Mouse (Mus musculus) stomach, embryonic 15.5 days (tissue): ENCODE data around the gene Pias1. TPM values are rescaled to one million over a fixed set of nuclear protein-coding genes. Genes with fewer than 3 reads are reported as not detected.

Experiments used
- polyA plus RNA-seq: library from polyadenylated mRNA; unstranded; fragments of >200 nt; fragmentation: Nextera tagmentation; extraction: Ambion mirVana; gene quantifications from 2 replicates; pipeline ENCODE4 v1.2.1, GENCODE M21; 2015

Pias1 gene
- polyA plus RNA-seq, 1 experiment from 2014 or later = 46.7 TPM

Other genes starting within 250 kb of the Pias1 start
- gene Fem1b, start 176.0 kb downstream of the Pias1 start, polyA plus RNA-seq = 17.1 and 18.7 TPM in 2 replicates
- gene Cln6, start 149.1 kb downstream of the Pias1 start, polyA plus RNA-seq = 22.3 and 24.3 TPM in 2 replicates
- 55.5 and 58.4 TPM in 2 replicates for gene Calml4, start 129.8 kb downstream of the Pias1 start, polyA plus RNA-seq
- 0.05 TPM in 1 of 2 replicates, not detected in the other for gene Skor1, start 161.0 kb upstream of the Pias1 start, polyA plus RNA-seq